Mouse (Mus musculus) small intestine, adult 2 months (tissue): Measurements from ENCODE around the gene Utp20. TPM values are rescaled to one million over a fixed set of nuclear protein-coding genes. Genes with fewer than 3 reads are reported as not detected.

Source experiments
- H3K27ac ChIP-seq: fragments of 200-500 bp; 2 replicates; pipeline ENCODE4 v1.5.1; 2012; ENCODE audit warnings: low read depth, low read length, control low read depth, inconsistent platforms; ENCODE audit not compliant: insufficient read depth
- H3K27me3 ChIP-seq: fragments of 200-500 bp; 2 replicates; pipeline ENCODE4 v1.6.1; 2012; ENCODE audit warnings: mild to moderate bottlenecking, moderate library complexity, low read length, inconsistent platforms; ENCODE audit not compliant: control insufficient read depth, insufficient read depth
- H3K36me3 ChIP-seq: fragments of 200-500 bp; 2 replicates; pipeline ENCODE4 v1.6.1; 2012; ENCODE audit warnings: mild to moderate bottlenecking, low read length, control low read depth, inconsistent platforms; ENCODE audit not compliant: control insufficient read depth, insufficient read depth
- H3K4me1 ChIP-seq: fragments of 200-500 bp; 2 replicates; pipeline ENCODE4 v1.6.1; 2012; ENCODE audit warnings: low read length, inconsistent platforms, mixed read lengths; ENCODE audit not compliant: control insufficient read depth, insufficient read depth, insufficient read length
- H3K4me3 ChIP-seq: fragments of 200-500 bp; 2 replicates; pipeline ENCODE4 v1.5.1; 2012; ENCODE audit warnings: low read depth, mild to moderate bottlenecking, control low read depth, inconsistent platforms, low read length, moderate library complexity
- CTCF ChIP-seq: fragments of 200-500 bp; IDR thresholded peaks from 2 replicates; pipeline ENCODE4 v1.5.1; 2012; ENCODE audit warnings: low read depth, mild to moderate bottlenecking, control low read depth, inconsistent platforms, low read length, moderate library complexity, mixed read lengths; ENCODE audit not compliant: insufficient replicate concordance, insufficient read length; ENCODE audit errors: extremely low read depth
- POLR2A ChIP-seq: fragments of 200-500 bp; IDR thresholded peaks from 2 replicates; pipeline ENCODE4 v1.6.1; 2012; ENCODE audit warnings: low read depth, mild to moderate bottlenecking, control low read depth, inconsistent platforms, low read length, moderate library complexity
- WGBS: fragments of 180-500 bp; shearing (Covaris S2); methylation state at CpG from one replicate; pipeline ENCODE4 v1.1.7; 2018; 5-methylcytosine and 5-hydroxymethylcytosine counted together
- polyA plus RNA-seq: library from polyadenylated mRNA; depleted of rRNA; stranded (reverse); fragments of >200 nt; gene quantifications from 2 replicates; pipeline ENCODE4 v1.2.3, GENCODE M21; 2012; rRNA removed

The Utp20 gene
- polyA plus RNA-seq, 1 experiment: 1.2 TPM

GRCm38 (mm10) chr10:88717756-88718025, 108.9 kb downstream of the Utp20 start:
- H3K27me3 ChIP-seq: no peaks in the 10 kb centered on the region
- 33% methylated on average over 2 of the region's 2 CpGs for WGBS
- no peak overlapping the region for H3K27ac ChIP-seq
- no peak overlapping the region for H3K4me3 ChIP-seq
- H3K36me3 ChIP-seq: no peaks in the 10 kb centered on the region
- no peak for TF ChIP-seq CTCF
- TF ChIP-seq POLR2A: no peak
- no peaks in the 10 kb centered on the region for H3K4me1 ChIP-seq

DNA sequence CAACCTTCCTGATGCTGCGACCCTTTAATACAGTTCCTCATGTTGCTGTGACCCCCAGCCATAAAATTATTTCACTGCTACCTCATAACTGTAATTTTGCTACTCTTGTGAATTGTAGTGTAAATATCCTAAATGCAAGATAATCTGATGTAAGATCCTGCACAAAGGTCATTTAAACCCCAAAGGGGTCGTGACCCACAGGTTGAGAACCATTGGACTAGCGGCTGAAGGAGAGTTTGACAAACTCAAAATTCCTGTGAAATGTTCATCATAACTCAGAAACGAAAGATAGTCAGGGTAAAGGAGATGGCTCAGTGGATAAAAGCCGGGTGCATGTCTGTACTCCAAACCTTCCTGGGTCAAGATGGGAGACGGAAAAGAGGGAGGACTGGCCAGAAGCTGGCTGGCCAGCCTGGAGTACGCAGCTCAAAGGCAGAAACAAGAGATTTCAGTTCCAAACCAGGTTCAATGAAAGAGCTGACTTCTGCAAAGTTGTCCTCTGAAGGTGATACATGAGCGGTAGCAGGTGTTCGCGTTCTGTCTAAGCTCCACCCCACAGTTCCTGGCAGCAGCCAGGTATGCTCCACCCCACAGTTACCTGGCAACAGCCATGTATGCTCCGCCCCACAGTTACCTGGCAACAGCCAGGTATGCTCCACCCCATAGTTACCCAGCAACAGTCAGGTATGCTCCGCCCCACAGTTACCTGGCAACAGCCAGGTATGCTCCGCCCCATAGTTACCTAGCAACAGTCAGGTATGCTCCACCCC, 109.4 kb downstream of the Utp20 start:
- Histone ChIP-seq H3K36me3 (no peaks in the 10 kb centered on the region), H3K4me3 (no peak overlapping the region), H3K27ac (no peak overlapping the region), H3K27me3 (no peaks in the 10 kb centered on the region), H3K4me1 (no peaks in the 10 kb centered on the region)
- 54% methylated on average over 13 of the region's 13 CpGs for WGBS
- TF ChIP-seq POLR2A: no peak

- no peaks in the 10 kb centered on the region for H3K27me3 ChIP-seq
- TF ChIP-seq POLR2A (no peak), CTCF (no peak)
- H3K36me3 ChIP-seq: no peaks in the 10 kb centered on the region
- no peak overlapping the region for H3K27ac ChIP-seq
- no peak overlapping the region for H3K4me3 ChIP-seq
- 80% methylated on average over 6 of the region's 6 CpGs for WGBS
- no peaks in the 10 kb centered on the region for H3K4me1 ChIP-seq
Measured at GRCm38 (mm10) chr10:88715621-88716020, 111.0 kb downstream of the Utp20 start.

DNA sequence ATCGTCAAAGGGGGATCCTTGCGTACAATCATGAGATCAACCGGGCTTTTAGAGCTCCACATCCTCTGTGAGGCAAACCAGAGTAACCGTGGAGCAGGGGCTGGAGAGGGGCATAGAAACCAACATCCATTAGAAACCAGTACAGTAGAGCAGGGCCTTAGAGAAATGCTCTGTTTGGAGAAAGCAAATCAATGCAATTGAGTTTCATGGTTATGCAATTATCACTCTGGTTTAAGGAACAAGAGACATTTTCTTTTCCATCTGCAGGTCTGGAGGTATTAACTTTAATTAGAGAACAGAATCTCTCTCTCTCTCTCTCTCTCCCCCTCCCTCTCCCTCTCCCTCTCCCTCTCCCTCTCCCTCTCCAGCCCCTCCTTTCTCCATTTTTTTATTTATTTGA, 111.9 kb downstream of the Utp20 start:
- Histone ChIP-seq H3K4me1 (no peaks in the 10 kb centered on the region), H3K36me3 (no peaks in the 10 kb centered on the region), H3K4me3 (no peak overlapping the region), H3K27me3 (no peaks in the 10 kb centered on the region), H3K27ac (no peak overlapping the region)
- TF ChIP-seq CTCF (no peak), POLR2A (no peak)
- WGBS: 82% methylated on average over 4 of the region's 4 CpGs

DNA sequence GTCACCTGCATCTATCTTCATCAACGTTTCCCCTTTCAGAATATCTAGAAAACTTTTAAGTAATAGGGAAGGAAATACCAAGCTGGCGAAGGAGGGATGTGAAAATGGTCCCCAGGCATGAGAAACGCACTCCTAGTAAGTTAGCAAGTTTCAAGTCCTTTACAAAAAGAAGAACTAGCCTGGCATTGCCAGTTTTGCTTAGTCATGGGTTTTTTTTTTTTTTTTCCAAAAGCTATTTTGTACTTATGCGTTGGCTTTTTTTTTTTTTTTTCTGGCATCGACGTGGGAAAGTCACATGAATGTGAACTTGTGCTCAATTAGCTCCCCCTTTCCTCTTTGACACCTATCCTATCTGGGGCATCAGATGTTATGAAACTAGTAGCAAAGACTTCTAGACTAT, 114.2 kb downstream of the Utp20 start:
- no peaks in the 10 kb centered on the region for H3K36me3 ChIP-seq
- TF ChIP-seq POLR2A: no peak
- no peak for TF ChIP-seq CTCF
- H3K4me3 ChIP-seq: no peak overlapping the region
- no peaks in the 10 kb centered on the region for H3K4me1 ChIP-seq
- no peaks in the 10 kb centered on the region for H3K27me3 ChIP-seq
- 74% methylated on average over 6 of the region's 6 CpGs for WGBS
- no peak overlapping the region for H3K27ac ChIP-seq

DNA sequence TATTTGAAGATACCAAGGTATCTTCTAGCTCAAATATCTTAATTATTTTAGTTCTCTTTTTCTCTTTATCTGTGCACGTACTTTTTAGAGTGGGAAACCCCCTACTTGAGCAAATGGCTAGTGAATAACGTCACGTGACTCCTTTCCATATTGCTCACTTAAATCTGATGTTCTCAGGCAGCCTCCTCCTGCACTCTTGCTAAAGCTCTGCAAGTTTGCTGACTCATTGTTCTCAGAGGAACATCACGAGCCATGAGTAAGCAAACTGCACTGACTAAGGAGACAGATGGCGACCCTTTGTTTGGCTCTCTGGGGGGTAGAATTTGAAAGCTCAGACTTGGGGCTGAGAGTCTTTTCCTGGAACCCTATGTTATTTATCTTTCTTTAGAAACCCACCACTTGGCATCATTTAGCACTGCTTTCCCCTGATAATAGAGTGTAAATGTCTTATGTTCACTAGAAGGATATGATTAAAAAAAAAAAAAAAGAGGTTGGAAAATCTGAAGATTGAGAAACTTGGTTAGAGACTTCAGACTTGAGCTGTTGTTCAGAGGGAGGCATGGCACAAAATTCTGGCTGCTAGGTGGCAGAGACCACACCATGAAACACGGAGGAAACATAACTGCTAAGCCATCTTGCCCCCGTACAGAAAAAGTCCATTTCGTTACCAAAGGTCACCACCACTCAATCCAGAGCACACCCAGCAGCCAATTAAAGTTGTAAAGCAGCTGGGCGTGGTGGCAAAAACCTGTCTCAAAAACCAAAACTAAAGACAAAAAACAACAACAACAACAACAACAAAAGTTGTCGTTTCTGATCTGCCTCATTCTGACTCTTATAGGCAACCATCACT, 117.7 kb downstream of the Utp20 start:
- Histone ChIP-seq H3K27me3 (no peaks in the 10 kb centered on the region), H3K4me3 (no peak overlapping the region), H3K27ac (no peak overlapping the region), H3K4me1 (no peaks in the 10 kb centered on the region), H3K36me3 (no peaks in the 10 kb centered on the region)
- TF ChIP-seq CTCF (no peak), POLR2A (no peak)
- WGBS: 38% methylated on average over 10 of the region's 10 CpGs

GRCm38 (mm10) chr10:88700938-88701337, 125.7 kb downstream of the Utp20 start:
- H3K36me3 ChIP-seq: no peaks in the 10 kb centered on the region
- H3K27me3 ChIP-seq: no peaks in the 10 kb centered on the region
- H3K4me1 ChIP-seq: no peaks in the 10 kb centered on the region
- H3K4me3 ChIP-seq: no peak overlapping the region
- WGBS: 79% methylated on average over 6 of the region's 6 CpGs
- no peak overlapping the region for H3K27ac ChIP-seq
- TF ChIP-seq POLR2A (no peak), CTCF (no peak)

Other genes starting within 250 kb of the Utp20 start
- 0.17 TPM in 1 of 2 replicates, not detected in the other for gene Mybpc1, start 221.7 kb downstream of the Utp20 start, polyA plus RNA-seq
- not detected in 2 replicates for gene Spic, start 141.8 kb downstream of the Utp20 start, polyA plus RNA-seq
- gene Arl1, start 95.9 kb downstream of the Utp20 start, polyA plus RNA-seq: 7.0 and 9.5 TPM in 2 replicates
- gene Slc5a8, start 59.2 kb upstream of the Utp20 start, polyA plus RNA-seq: 0.04 and 13.7 TPM in 2 replicates